Mouse (Mus musculus): ENCODE results near the gene Amd1. TPM values are rescaled to one million over a fixed set of nuclear protein-coding genes. Genes with fewer than 3 reads are reported as not detected.

Amd1 gene
- polyA plus RNA-seq, 1 experiment from 2014 or later = 130 TPM

GRCm38 (mm10) chr10:40263691-40264090 lies 38.3 kb downstream of the Amd1 start:
- H3K9me3 ChIP-seq (ENCODE audit: control insufficient read depth, low read length) = no peaks in the 10 kb centered on the region
- WGBS = 83% methylated on average over 4 of the region's 4 CpGs

GRCm38 (mm10) chr10:40262200-40262599 lies 39.8 kb downstream of the Amd1 start:
- H3K9me3 ChIP-seq (ENCODE audit: control insufficient read depth, low read length) = no peaks in the 10 kb centered on the region
- DNase-seq (ENCODE audit: low spot score) (no peak), ATAC-seq (replicated peaks; ENCODE audit: low FRiP score) (no peak)
- 85% methylated on average over 6 of the region's 6 CpGs for WGBS
- H3K27me3 ChIP-seq (replicated peaks; ENCODE audit: control insufficient read depth, insufficient read depth, low read length) = no peaks in the 10 kb centered on the region
- no peak overlapping the region for H3K4me2 ChIP-seq
- H3K4me1 ChIP-seq (replicated peaks; ENCODE audit: control insufficient read depth, insufficient read depth, low read length) = peaks cover 6% of the 10 kb centered on the region
- no peaks in the 10 kb centered on the region for H3K36me3 ChIP-seq (ENCODE audit: control insufficient read depth, insufficient read depth, low read length)
- H3K27ac ChIP-seq (ENCODE audit: low read depth, low read length) = no peak overlapping the region
- H3K4me3 ChIP-seq (ENCODE audit: low read depth, low read length) = no peak overlapping the region
- H3K9ac ChIP-seq (ENCODE audit: low read depth, low read length) = no peak overlapping the region

More at GRCm38 (mm10) chr10:40263691-40264090, 38.3 kb downstream of the Amd1 start:
- ATAC-seq (replicated peaks; ENCODE audit: low FRiP score) (no peak), DNase-seq (ENCODE audit: low spot score) (no peak)
- Histone ChIP-seq H3K4me1 (replicated peaks; ENCODE audit: control insufficient read depth, insufficient read depth, low read length) (peaks cover 6% of the 10 kb centered on the region), H3K36me3 (ENCODE audit: control insufficient read depth, insufficient read depth, low read length) (no peaks in the 10 kb centered on the region), H3K4me3 (ENCODE audit: low read depth, low read length) (no peak overlapping the region), H3K4me2 (no peak overlapping the region), H3K27me3 (replicated peaks; ENCODE audit: control insufficient read depth, insufficient read depth, low read length) (no peaks in the 10 kb centered on the region), H3K9ac (ENCODE audit: low read depth, low read length) (no peak overlapping the region), H3K27ac (ENCODE audit: low read depth, low read length) (no peak overlapping the region)

- Histone ChIP-seq H3K4me2 (no peak overlapping the region), H3K4me3 (ENCODE audit: low read depth, low read length) (no peak overlapping the region), H3K9ac (ENCODE audit: low read depth, low read length) (no peak overlapping the region), H3K27ac (ENCODE audit: low read depth, low read length) (no peak overlapping the region), H3K36me3 (ENCODE audit: control insufficient read depth, insufficient read depth, low read length) (no peaks in the 10 kb centered on the region), H3K9me3 (ENCODE audit: control insufficient read depth, low read length) (no peaks in the 10 kb centered on the region), H3K4me1 (replicated peaks; ENCODE audit: control insufficient read depth, insufficient read depth, low read length) (peaks cover 13% of the 10 kb centered on the region), H3K27me3 (replicated peaks; ENCODE audit: control insufficient read depth, insufficient read depth, low read length) (no peaks in the 10 kb centered on the region)
- WGBS = 38% methylated on average over 5 of the region's 5 CpGs
- ATAC-seq (replicated peaks; ENCODE audit: low FRiP score) = no peak
- no peak for DNase-seq (ENCODE audit: low spot score)
Observed at GRCm38 (mm10) chr10:40260305-40260704, 41.7 kb downstream of the Amd1 start.

GRCm38 (mm10) chr10:40259542-40259941 lies 42.4 kb downstream of the Amd1 start:
- Histone ChIP-seq H3K4me2 (peak overlapping the region; percentile 23), H3K36me3 (ENCODE audit: control insufficient read depth, insufficient read depth, low read length) (no peaks in the 10 kb centered on the region), H3K9me3 (ENCODE audit: control insufficient read depth, low read length) (no peaks in the 10 kb centered on the region), H3K9ac (ENCODE audit: low read depth, low read length) (no peak overlapping the region), H3K4me1 (replicated peaks; ENCODE audit: control insufficient read depth, insufficient read depth, low read length) (peaks cover 13% of the 10 kb centered on the region), H3K27me3 (replicated peaks; ENCODE audit: control insufficient read depth, insufficient read depth, low read length) (no peaks in the 10 kb centered on the region), H3K4me3 (ENCODE audit: low read depth, low read length) (no peak overlapping the region; the same call in 1 of the 2 replicates), H3K27ac (ENCODE audit: low read depth, low read length) (peak overlapping the region; percentile 95)
- ATAC-seq (replicated peaks; ENCODE audit: low FRiP score) (no peak), DNase-seq (ENCODE audit: low spot score) (no peak)
- WGBS = 11% methylated on average over 8 of the region's 8 CpGs

DNA sequence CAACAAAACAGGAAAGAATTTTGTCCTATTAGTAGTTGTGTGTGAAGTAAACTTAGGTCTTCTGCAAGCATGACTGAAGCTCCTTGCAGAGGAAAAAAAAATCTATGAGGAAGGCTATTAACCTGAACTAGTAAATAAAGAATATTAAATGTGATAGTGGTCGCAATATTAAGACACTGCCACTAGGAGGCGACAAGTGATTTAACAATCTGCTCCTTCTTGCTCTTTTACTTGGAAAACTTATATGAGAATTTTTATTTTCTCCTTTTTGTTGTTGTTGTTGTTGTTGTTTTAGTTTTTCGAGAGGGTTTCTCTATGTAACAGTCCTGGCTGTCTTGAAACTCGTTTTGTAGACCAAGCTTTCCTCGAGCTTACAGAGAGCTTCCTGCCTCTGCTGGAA lies 43.0 kb downstream of the Amd1 start:
- H3K4me1 ChIP-seq (replicated peaks; ENCODE audit: control insufficient read depth, insufficient read depth, low read length) = peaks cover 13% of the 10 kb centered on the region
- H3K36me3 ChIP-seq (ENCODE audit: control insufficient read depth, insufficient read depth, low read length) = no peaks in the 10 kb centered on the region
- DNase-seq (ENCODE audit: low spot score) (no peak), ATAC-seq (replicated peaks; ENCODE audit: low FRiP score) (no peak)
- H3K4me2 ChIP-seq = peak overlapping the region; percentile 75
- peak overlapping the region; percentile 95 for H3K27ac ChIP-seq (ENCODE audit: low read depth, low read length)
- H3K4me3 ChIP-seq (ENCODE audit: low read depth, low read length) = no peak overlapping the region
- no peak overlapping the region; the same call in 1 of the 2 replicates for H3K9ac ChIP-seq (ENCODE audit: low read depth, low read length)
- H3K27me3 ChIP-seq (replicated peaks; ENCODE audit: control insufficient read depth, insufficient read depth, low read length) = no peaks in the 10 kb centered on the region
- WGBS = 3% methylated on average over 5 of the region's 5 CpGs
- H3K9me3 ChIP-seq (ENCODE audit: control insufficient read depth, low read length) = no peaks in the 10 kb centered on the region

- peak; percentile 79 for DNase-seq (ENCODE audit: low spot score)
- Histone ChIP-seq H3K27me3 (replicated peaks; ENCODE audit: control insufficient read depth, insufficient read depth, low read length) (no peaks in the 10 kb centered on the region), H3K27ac (ENCODE audit: low read depth, low read length) (peak overlapping the region; percentile 95), H3K36me3 (ENCODE audit: control insufficient read depth, insufficient read depth, low read length) (peaks cover 4% of the 10 kb centered on the region; the same call in 1 of the 2 replicates), H3K4me3 (ENCODE audit: low read depth, low read length) (peak overlapping the region; percentile 66; the same call in 1 of the 2 replicates), H3K4me2 (peak overlapping the region; percentile 75), H3K9me3 (ENCODE audit: control insufficient read depth, low read length) (no peaks in the 10 kb centered on the region), H3K4me1 (replicated peaks; ENCODE audit: control insufficient read depth, insufficient read depth, low read length) (peaks cover 13% of the 10 kb centered on the region), H3K9ac (ENCODE audit: low read depth, low read length) (no peak overlapping the region; the same call in 1 of the 2 replicates)
- whole genome bisulfite sequencing = under 1% methylated on average over 12 of the region's 12 CpGs
- peak; percentile 89 for ATAC-seq (replicated peaks; ENCODE audit: low FRiP score)
Observed at GRCm38 (mm10) chr10:40258401-40258966, 43.5 kb downstream of the Amd1 start.

GRCm38 (mm10) chr10:40257414-40258255 lies 44.4 kb downstream of the Amd1 start, which contains the start of gene Gtf3c6:
Gene Gtf3c6 (minus strand): TSS chr10:40258108.
- DNase-seq (ENCODE audit: low spot score) = peak; percentile 93
- Histone ChIP-seq H3K27me3 (replicated peaks; ENCODE audit: control insufficient read depth, insufficient read depth, low read length) (no peaks in the 10 kb centered on the region), H3K4me2 (peak within 1 kb of the TSS; percentile 75), H3K4me3 (ENCODE audit: low read depth, low read length) (peak within 1 kb of the TSS; percentile 66), H3K4me1 (replicated peaks; ENCODE audit: control insufficient read depth, insufficient read depth, low read length) (peaks cover 13% of the 10 kb centered on the region), H3K27ac (ENCODE audit: low read depth, low read length) (peak within 1 kb of the TSS; percentile 95), H3K9me3 (ENCODE audit: control insufficient read depth, low read length) (no peaks in the 10 kb centered on the region), H3K9ac (ENCODE audit: low read depth, low read length) (peak within 1 kb of the TSS; percentile 77), H3K36me3 (ENCODE audit: control insufficient read depth, insufficient read depth, low read length) (peaks cover 7% of the 10 kb centered on the region)
- ATAC-seq (replicated peaks; ENCODE audit: low FRiP score) = peak; percentile 63
- under 1% methylated on average over 43 of the region's 43 CpGs for WGBS

GRCm38 (mm10) chr10:40256716-40257115 lies 45.3 kb downstream of the Amd1 start:
- H3K27ac ChIP-seq (ENCODE audit: low read depth, low read length) = peak overlapping the region; percentile 95; the same call in 1 of the 2 replicates
- peaks cover 13% of the 10 kb centered on the region for H3K4me1 ChIP-seq (replicated peaks; ENCODE audit: control insufficient read depth, insufficient read depth, low read length)
- DNase-seq (ENCODE audit: low spot score) (peak; percentile 65), ATAC-seq (replicated peaks; ENCODE audit: low FRiP score) (peak; percentile 71)
- H3K4me2 ChIP-seq = peak overlapping the region; percentile 75
- H3K9me3 ChIP-seq (ENCODE audit: control insufficient read depth, low read length) = no peaks in the 10 kb centered on the region
- H3K9ac ChIP-seq (ENCODE audit: low read depth, low read length) = peak overlapping the region; percentile 77
- WGBS = 2% methylated on average over 5 of the region's 5 CpGs
- peaks cover 10% of the 10 kb centered on the region for H3K36me3 ChIP-seq (ENCODE audit: control insufficient read depth, insufficient read depth, low read length)
- H3K4me3 ChIP-seq (ENCODE audit: low read depth, low read length) = peak overlapping the region; percentile 66
- no peaks in the 10 kb centered on the region for H3K27me3 ChIP-seq (replicated peaks; ENCODE audit: control insufficient read depth, insufficient read depth, low read length)

Data from liver, embryonic 11.5 days (tissue).